Mouse (Mus musculus): ENCODE measurements at regions not wholly inside any gene's neighbourhood (a gene's known extent, or its start where the extent isn't known, plus 50 kb on each side); places are given as distances from the start of the nearest gene placed in this dataset.

DNA sequence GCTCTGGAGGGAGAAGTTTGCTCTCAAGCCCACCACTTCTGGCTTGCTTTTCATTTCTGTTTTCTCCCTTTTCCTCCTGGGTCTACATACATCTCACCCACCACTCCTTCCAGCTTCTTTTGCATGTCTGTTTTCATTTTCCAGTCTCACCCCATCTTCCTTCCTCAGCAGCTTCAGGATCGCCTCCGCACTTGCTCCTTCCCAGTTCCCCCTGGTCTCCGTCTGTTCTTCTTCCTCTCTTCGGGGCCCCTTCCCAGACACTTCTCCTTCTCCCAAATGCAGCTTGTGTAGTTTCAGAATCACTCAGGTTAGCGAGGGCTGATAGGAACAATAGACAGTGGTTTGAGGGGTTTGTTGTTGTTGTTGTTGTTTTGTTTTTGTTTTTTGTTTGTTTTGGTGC, 201.4 kb upstream of the Klf3 start:
- Histone ChIP-seq H3K36me3 (ENCODE audit: inconsistent target) (no peaks in the 10 kb centered on the region), H3K79me2 (ENCODE audit: inconsistent target) (no peaks in the 10 kb centered on the region), H3K4me3 (ENCODE audit: inconsistent target) (no peak overlapping the region), H3K27ac (no peak overlapping the region)
- 51% methylated on average over 5 of the region's 5 CpGs for WGBS (ENCODE audit: missing documents)

- no peak overlapping the region for H3K4me3 ChIP-seq (ENCODE audit: inconsistent target)
- H3K27ac ChIP-seq, result no peak overlapping the region
- no peaks in the 10 kb centered on the region for H3K79me2 ChIP-seq (ENCODE audit: inconsistent target)
- WGBS (ENCODE audit: missing documents), result 92% methylated on average over 8 of the region's 8 CpGs
- H3K36me3 ChIP-seq (ENCODE audit: inconsistent target), result no peaks in the 10 kb centered on the region
Observed at GRCm38 (mm10) chr5:64602356-64602936, 200.7 kb upstream of the Klf3 start.

DNA sequence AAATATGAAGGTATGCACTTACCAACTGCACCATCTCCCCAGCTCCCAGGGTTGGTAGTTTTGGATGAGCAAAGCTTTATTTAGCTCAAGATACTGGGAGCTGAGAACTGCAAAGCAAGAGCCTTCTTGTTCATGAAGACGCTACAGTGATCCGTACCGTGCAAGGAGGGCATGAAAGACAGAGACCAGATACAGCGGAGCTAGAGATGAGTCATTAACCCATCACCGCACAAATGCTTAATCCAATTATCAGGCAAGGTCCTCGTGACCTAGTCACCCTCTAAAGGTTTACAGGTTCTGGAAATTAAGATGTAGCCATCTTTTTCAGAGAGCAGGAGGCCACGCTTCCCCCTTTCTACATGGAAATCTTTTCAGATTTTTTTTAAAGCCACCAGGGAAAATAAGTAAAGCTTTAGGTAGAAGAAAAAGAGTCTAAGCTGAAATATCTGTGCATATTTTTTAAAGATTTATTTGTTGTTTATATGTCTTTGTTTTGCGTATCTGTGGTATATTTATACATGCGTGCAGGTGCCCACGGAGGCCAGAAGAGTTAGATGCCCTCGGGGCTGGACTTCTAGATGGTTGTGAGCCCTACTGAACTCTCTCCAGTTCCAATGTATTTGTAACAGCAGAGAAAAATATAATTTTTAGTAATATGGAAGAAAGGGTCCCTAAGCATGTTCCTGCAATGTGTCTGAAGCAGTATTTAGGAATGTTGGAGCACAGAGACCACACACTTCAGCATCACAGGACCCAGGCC, 200.0 kb upstream of the Klf3 start:
- no peaks in the 10 kb centered on the region for H3K36me3 ChIP-seq (ENCODE audit: inconsistent target)
- 92% methylated on average over 11 of the region's 11 CpGs for WGBS (ENCODE audit: missing documents)
- no peaks in the 10 kb centered on the region for H3K79me2 ChIP-seq (ENCODE audit: inconsistent target)
- H3K4me3 ChIP-seq (ENCODE audit: inconsistent target), result no peak overlapping the region
- H3K27ac ChIP-seq, result no peak overlapping the region

DNA sequence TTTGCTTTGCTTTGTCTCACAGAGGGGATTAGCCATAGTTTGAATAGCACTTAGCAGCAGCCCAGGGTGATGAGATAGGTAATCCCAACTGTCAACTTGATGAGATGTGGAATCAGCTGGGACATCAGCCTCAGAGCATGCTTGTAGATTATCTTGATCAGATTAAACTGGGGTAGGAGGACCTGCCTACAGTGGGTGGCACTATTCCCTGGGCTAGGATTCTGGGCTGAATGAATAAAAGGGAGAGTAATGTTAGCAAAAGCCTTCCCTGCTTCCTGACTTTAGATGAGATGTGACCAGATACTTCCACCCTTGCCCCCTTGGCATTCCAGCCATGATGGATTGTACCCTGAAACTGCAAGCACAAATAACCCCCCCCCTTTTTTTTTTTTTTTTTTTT, 198.0 kb upstream of the Klf3 start:
- Histone ChIP-seq H3K4me3 (ENCODE audit: inconsistent target) (no peak overlapping the region), H3K36me3 (ENCODE audit: inconsistent target) (no peaks in the 10 kb centered on the region), H3K27ac (no peak overlapping the region), H3K79me2 (ENCODE audit: inconsistent target) (no peaks in the 10 kb centered on the region)

DNA sequence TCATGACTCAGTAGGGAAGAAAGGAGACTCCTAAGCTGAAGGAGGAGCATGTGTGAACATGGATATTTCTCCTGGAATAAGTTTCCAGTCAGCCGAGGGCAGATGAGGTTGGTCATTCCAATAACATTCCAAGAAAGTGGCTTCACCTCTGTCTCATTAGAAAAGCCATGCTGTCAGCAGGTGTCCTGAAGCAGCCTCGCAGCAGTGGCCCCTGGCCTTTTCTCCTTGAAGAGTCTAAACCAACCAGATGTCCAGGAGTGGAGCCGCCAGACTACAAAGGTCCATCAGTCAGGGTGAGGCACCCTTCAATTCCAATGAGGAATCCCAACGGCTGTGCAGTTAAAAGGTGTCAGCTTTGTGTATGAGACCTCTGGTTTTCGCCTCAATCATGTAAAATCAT, 197.2 kb upstream of the Klf3 start:
- WGBS (ENCODE audit: missing documents), result 91% methylated on average over 5 of the region's 5 CpGs

GRCm38 (mm10) chr5:64609378-64610087, 193.7 kb upstream of the Klf3 start:
- Histone ChIP-seq H3K36me3 (ENCODE audit: inconsistent target) (no peaks in the 10 kb centered on the region), H3K4me3 (ENCODE audit: inconsistent target) (no peak overlapping the region), H3K27ac (no peak overlapping the region), H3K79me2 (ENCODE audit: inconsistent target) (no peaks in the 10 kb centered on the region)
- 86% methylated on average over 3 of the region's 3 CpGs for WGBS (ENCODE audit: missing documents)

More for the DNA sequence above, 197.2 kb upstream of the Klf3 start:
- no peaks in the 10 kb centered on the region for H3K36me3 ChIP-seq (ENCODE audit: inconsistent target)
- no peak overlapping the region for H3K27ac ChIP-seq
- H3K4me3 ChIP-seq (ENCODE audit: inconsistent target), result no peak overlapping the region
- H3K79me2 ChIP-seq (ENCODE audit: inconsistent target), result no peaks in the 10 kb centered on the region

GRCm38 (mm10) chr5:64610146-64610545, 193.0 kb upstream of the Klf3 start:
- Histone ChIP-seq H3K36me3 (ENCODE audit: inconsistent target) (no peaks in the 10 kb centered on the region), H3K79me2 (ENCODE audit: inconsistent target) (no peaks in the 10 kb centered on the region), H3K4me3 (ENCODE audit: inconsistent target) (no peak overlapping the region), H3K27ac (no peak overlapping the region)
- WGBS (ENCODE audit: missing documents), result 25% methylated on average over 3 of the region's 3 CpGs

DNA sequence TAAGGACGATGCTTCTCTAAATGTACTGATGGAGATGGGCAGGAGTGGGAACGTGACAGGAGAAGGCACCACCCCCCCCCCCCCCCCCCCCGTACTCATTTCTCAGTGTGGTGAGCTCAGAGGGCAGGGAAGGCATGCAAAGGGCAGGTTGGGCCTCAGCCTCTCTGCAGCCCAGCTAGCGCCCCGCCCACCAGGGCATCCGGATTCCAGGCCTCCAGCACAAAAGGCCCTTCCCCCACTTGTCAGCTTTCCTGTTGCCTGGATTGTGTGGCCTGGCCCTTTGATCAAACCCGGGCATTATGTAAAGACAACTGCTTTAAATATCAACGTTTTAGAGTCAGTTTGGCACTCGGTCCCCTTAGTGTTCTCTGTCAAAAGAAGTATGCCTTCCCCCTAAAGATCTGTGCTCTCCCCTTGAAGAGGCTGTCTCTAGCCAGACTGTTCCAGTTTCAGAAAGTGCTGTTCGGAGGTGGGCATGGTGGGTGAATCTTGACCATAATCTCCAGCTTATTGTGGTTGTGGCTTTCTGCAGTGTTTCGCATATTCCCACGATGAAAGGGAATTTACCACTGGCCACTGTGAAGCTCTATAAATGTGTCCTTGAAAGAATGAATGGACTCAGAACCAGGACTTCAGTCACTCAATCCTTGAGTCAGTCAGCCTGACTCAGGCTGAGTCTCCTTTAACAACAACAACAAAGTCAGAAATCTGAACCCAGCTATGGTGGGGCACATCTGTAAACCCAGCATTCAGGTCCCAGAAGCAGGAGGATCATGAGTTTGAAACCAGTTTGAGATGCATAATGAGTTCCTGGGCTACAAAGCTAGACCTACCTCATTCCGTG, 192.4 kb upstream of the Klf3 start:
- Histone ChIP-seq H3K79me2 (ENCODE audit: inconsistent target) (no peaks in the 10 kb centered on the region), H3K27ac (no peak overlapping the region), H3K4me3 (ENCODE audit: inconsistent target) (no peak overlapping the region), H3K36me3 (ENCODE audit: inconsistent target) (no peaks in the 10 kb centered on the region)
- WGBS (ENCODE audit: missing documents), result 45% methylated on average over 11 of the region's 13 CpGs

DNA sequence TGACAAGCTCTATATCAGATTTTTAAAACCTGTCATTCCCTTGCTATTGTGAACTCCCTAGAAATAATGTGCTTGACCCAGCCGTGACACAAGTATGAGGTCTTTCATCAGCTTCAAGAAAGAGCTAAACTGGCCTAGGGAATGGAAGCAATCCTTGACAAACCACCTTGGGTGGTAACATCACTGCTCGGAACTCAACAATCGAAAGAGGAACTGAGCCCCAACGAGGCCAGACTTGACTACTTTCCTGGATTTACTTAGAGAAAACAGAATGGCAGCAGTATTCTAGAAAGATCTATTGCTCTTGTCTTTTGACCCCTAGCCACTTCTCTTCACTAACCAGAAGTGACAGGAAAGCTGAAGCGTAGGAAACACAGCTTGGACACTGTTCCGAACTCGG, 191.2 kb upstream of the Klf3 start:
- no peaks in the 10 kb centered on the region for H3K79me2 ChIP-seq (ENCODE audit: inconsistent target)
- no peak overlapping the region for H3K4me3 ChIP-seq (ENCODE audit: inconsistent target)
- H3K27ac ChIP-seq, result no peak overlapping the region
- WGBS (ENCODE audit: missing documents), result 31% methylated on average over 7 of the region's 7 CpGs
- H3K36me3 ChIP-seq (ENCODE audit: inconsistent target), result no peaks in the 10 kb centered on the region

DNA sequence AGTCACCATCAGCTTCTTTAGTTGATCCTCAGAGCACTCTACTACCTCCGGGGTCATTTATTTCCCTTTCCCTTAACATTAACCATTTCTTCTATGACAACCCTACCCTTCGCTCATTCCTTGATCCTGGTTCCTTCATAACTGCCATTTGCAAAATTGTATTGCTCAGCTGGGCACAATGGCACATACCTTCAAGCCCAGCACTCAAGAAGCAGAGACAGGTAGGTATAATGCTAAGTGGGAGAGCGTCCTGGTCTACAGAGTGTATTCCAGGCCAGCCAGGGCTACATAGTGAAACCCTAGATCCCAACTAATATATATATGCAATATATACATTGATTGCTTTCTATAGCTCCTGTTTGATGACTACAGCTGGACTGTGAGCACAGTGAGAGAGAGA, 189.5 kb upstream of the Klf3 start:
- Histone ChIP-seq H3K27ac (no peak overlapping the region), H3K36me3 (ENCODE audit: inconsistent target) (no peaks in the 10 kb centered on the region), H3K4me3 (ENCODE audit: inconsistent target) (no peak overlapping the region), H3K79me2 (ENCODE audit: inconsistent target) (no peaks in the 10 kb centered on the region)
- 97% methylated on average over 3 of the region's 3 CpGs for WGBS (ENCODE audit: missing documents)

DNA sequence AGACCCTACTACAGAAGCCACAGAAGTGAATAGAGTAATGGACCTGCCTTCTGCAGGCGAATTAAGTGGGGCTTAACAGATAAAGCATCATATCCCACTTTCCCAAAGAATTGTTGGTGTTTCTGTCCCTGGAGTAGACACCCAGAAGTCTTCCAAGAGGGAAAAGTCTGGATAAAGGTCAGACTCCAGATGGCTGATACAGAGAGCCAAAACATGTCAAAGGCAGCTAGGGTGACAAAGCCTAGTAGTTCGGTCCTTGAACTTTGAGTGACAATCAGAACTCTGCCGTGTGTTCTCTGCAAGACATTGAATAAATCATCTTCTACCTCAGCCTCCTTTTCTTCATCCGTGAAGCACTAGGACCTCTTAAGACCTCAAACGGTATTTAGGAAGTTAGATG, 185.1 kb upstream of the Klf3 start:
- 88% methylated on average over 4 of the region's 5 CpGs for WGBS (ENCODE audit: missing documents)
- no peaks in the 10 kb centered on the region for H3K36me3 ChIP-seq (ENCODE audit: inconsistent target)

DNA sequence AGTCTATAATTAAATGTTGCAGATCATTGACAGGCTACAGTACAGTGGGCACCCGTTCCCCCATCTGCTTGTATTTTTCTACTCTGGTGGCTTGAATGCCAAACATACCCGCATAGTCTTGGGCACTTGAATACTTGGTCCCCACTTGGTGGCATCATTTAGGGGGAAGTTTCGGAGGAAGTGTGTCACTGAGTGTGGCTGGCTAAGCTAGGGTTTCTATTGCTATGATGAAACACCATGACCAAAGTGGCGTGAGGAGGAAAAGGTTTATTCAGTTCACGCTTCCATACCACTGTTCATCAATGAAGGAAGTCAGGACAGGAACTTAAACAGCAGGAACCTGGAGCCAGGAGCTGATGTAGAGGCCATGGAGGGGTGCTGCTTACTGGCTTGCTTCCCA, 183.4 kb upstream of the Klf3 start:
- Histone ChIP-seq H3K79me2 (ENCODE audit: inconsistent target) (no peaks in the 10 kb centered on the region), H3K36me3 (ENCODE audit: inconsistent target) (no peaks in the 10 kb centered on the region), H3K27ac (no peak overlapping the region), H3K4me3 (ENCODE audit: inconsistent target) (no peak overlapping the region)
- 26% methylated on average over 5 of the region's 5 CpGs for WGBS (ENCODE audit: missing documents)

More for the DNA sequence above, 185.1 kb upstream of the Klf3 start:
- Histone ChIP-seq H3K4me3 (ENCODE audit: inconsistent target) (no peak overlapping the region), H3K79me2 (ENCODE audit: inconsistent target) (no peaks in the 10 kb centered on the region), H3K27ac (no peak overlapping the region)

GRCm38 (mm10) chr5:64620726-64621125, 182.5 kb upstream of the Klf3 start:
- WGBS (ENCODE audit: missing documents), result 97% methylated on average over 5 of the region's 5 CpGs

GRCm38 (mm10) chr5:64621386-64621785, 181.8 kb upstream of the Klf3 start:
- H3K36me3 ChIP-seq (ENCODE audit: inconsistent target), result no peaks in the 10 kb centered on the region
- no peak overlapping the region for H3K4me3 ChIP-seq (ENCODE audit: inconsistent target)
- no peak overlapping the region for H3K27ac ChIP-seq
- 100% methylated on average over 1 of the region's 1 CpGs for WGBS (ENCODE audit: missing documents)
- no peaks in the 10 kb centered on the region for H3K79me2 ChIP-seq (ENCODE audit: inconsistent target)

More at GRCm38 (mm10) chr5:64620726-64621125, 182.5 kb upstream of the Klf3 start:
- no peaks in the 10 kb centered on the region for H3K79me2 ChIP-seq (ENCODE audit: inconsistent target)
- H3K36me3 ChIP-seq (ENCODE audit: inconsistent target), result no peaks in the 10 kb centered on the region
- H3K4me3 ChIP-seq (ENCODE audit: inconsistent target), result no peak overlapping the region
- no peak overlapping the region for H3K27ac ChIP-seq
